Mouse (Mus musculus) erythroblast, embryonic 14.5 days (primary cell): ENCODE data around the gene Acat1.

ENCODE experiments used
- GATA1 ChIP-seq: IDR thresholded peaks from 2 replicates; pipeline ENCODE4 v1.6.1; 2012; ENCODE audit warnings: low read length, inconsistent platforms, mixed read lengths
- TAL1 ChIP-seq: IDR thresholded peaks from 3 replicates; pipeline ENCODE4 v1.6.1; 2012; ENCODE audit warnings: low read length, inconsistent platforms, mixed read lengths

GRCm38 (mm10) chr9:53598631-53599030 lies 11.6 kb downstream of the Acat1 start:
- TF ChIP-seq GATA1 = no peak
- TF ChIP-seq TAL1 = no peak
